Mouse (Mus musculus) thymus, adult 18-20 months (tissue): ENCODE data around the gene Pepd.

ENCODE experiments used
- DNase-seq, 2 experiments: peaks; one replicate each; pipeline ENCODE4 v3.0.0; 2022; ENCODE audit warnings: mixed read lengths in 2 of 2

Gene Pepd

DNA sequence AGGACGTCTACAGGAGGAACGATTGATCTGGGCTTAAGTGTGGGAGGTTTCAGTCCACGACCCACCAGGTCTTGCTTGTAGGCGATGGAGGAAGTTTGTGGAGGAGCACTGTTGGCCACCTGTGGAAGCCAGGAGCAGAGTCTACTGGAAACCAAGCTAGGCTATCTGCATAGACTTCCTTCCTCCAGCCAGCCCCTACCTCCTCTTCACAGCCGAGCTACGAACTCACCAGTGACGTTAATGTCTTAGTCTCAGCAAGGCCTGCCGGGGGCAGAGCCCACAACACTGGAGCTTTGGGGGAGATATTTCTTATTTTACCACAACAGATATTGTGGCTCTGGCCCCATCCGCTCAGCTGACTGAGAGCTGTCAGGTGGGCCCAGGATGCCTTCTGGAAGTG is 73.0 kb downstream of the Pepd start:
- DNase-seq, result no peak

DNA sequence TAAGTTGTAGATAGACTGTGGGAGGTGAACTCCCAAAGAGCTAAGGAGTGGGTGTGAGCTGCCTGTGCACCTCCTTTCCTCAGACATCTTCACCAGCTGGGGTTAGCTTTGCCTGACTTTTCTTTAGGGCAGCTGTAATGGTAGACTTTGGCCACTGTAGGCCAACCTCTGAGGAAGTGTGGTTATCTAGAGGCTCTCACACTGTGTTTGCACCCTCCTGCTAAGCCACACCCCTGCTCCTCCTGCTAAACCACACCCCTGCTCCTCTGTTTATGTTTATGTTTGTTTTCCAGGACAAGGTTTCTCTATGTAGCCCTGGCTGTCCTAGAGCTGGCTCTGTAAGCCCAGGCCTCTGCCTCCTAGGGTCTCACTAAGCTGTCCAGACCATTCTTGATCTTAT is 73.5 kb downstream of the Pepd start:
- no peak for DNase-seq

DNA sequence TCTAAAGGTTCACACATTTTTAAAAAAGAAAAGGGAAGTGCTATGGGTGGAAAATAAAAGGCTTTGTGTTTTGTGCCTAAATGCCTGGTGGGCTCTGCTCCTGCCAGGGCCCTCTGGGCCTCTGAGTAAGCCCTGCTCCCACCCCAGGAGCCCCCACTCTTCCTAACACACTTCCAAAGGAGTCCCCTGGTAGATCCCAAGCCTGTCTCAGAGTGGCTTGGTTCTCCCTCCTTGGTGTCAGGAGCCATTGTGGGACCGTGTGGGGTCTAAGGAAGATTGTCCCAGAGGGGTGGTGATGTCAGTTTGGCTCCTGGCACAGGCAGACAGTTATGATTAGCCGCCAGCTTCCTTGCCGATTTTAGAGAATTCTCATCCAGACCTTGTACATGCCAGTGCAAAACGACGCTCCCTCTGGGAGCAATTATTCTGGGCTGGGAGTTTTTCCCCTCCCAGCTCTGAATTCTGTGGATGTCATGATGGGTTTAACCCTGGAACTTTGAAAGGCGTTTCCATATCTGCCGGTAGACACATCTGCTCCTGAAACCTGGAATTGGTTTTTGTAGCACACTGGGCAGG is 74.5 kb downstream of the Pepd start:
- no peak for DNase-seq

DNA sequence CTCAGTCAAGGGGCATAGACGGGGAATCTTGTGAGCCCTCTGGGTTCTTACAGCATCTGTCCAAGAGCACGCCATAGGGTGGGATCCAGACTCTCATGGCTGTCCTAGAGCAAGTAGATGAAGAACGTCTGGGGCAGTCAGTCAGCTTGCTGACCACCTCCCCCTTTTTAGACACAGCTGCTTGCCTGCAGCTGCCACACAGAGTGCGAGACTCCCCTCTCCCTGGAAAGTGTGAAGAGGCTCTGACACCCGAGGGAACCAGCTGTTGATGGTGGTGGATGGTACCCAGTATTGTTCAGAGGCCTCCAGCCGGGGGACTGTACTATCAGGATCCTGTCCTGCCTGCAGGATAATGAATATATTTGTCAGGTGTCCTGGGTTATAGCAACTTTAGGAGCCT is 75.1 kb downstream of the Pepd start:
- DNase-seq, result no peak

DNA sequence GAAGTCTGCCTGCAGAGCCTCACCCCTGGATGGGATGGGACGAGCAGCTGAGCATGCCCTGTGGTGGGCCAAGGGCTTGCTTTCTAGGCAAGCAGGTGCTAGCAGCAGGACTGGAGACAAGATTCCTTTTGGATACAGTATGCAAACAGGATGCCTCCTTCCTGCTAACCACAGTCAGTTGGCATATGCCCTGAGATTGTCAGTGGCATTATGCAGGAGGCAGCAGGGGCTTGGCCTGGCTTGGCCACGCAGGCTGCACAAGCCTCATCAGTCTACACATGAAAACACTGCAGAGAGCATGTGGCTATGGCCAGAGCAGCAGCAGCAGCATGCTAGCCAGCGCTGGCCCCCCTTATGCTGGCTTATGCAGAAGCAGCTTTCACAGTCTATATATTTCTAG is 76.3 kb downstream of the Pepd start:
- DNase-seq, result no peak

DNA sequence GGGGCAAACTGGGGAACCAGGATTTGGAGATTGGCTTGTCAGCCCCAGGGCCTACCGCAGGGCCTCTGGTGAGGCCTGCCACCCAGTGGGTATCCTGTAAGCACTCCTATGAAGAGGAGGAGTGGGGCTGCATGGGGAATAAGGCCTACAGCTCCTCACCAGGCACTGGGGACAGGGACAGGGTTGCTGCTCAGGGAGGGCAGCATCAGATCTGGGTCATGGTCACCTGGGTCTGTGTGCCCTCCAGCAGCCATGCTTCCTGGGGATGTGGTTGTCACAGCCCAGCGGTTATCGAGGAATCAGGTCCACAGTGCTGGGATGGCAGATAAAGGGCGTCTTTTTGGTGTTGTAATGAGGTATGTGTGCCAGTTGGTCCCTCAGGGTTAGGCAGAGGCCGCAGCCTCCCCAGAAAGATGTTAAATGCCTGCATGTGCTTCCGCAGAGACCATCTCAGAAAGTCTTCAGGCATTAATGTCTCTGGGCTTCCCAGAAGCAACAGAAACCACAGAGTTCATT is 79.6 kb downstream of the Pepd start:
- no peak for DNase-seq

DNA sequence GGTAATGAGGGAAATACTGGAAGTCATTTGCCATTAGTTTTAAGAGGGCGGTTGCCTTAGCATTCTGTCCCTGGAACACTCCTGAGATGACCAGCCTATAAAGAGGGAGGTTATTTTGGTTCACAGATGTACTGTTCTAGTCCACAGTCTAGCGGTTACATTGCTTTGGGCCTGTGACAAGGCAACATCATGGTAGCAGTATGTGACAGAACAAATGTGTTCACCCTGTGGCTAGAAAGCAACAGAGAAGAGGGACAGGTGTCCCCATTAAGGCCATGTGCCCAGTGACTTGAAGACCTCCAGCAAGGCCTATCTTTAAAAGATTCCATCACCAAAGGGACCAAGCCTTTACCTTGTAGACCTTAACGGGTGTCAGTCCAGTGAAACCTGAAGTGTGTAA is 80.6 kb downstream of the Pepd start:
- DNase-seq, result no peak

DNA sequence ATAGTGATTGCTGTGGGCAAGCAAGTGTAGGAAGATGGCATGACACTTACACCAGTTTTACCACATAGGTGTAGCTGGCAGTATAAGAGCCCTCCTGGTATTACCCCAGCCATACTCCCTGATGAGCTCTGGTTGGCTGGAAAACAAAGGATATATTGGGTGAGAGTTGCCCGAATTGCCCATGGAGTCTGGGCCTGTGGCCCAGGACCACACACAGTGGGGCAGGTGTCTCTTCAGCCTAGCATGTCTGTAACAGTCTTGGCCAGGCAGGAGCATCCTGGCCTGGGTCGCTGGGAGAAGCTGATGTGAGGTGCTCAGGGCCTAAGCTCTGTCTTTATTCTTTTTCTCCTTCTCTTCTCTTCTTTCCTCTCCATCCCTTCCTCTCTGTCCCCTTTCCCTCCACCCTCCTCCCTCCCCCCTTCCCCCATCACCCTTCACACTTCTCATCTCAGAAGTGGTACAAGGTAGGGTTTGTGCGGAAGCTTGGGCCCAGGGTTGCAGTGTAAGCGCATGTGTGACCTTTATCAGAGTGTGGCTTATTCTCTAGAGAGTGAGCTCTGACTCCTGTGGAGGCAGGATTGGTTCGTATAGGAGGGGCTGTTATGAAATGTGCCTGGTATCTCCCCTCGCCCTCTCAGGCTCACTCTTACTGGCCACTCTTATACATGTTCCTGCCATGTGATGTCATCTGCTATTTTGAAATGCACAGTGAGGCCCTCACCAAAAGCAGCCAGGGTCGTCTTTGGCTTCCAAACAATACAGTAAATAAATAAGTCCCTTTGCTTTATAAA is 83.9 kb downstream of the Pepd start:
- no peak for DNase-seq

DNA sequence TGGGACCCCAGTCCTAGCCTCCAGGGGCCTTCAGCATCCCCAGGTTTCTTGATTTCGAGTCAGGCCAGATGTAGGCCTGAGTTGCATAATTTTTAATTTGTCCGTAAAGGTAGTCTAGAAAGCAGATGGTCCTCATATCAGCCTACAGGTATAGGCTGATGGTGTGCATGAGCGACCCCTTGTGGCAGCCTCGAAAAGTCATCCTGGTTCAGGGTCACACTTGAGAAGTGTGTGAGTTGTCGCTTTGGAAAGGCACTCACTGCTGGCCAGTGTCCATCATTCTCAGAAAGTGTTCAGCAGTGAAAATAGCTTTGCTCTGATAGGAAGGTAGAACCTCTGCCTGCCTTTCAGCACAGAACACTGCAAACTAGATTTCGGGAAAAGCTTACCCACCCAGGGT is 88.7 kb downstream of the Pepd start:
- DNase-seq, result no peak

DNA sequence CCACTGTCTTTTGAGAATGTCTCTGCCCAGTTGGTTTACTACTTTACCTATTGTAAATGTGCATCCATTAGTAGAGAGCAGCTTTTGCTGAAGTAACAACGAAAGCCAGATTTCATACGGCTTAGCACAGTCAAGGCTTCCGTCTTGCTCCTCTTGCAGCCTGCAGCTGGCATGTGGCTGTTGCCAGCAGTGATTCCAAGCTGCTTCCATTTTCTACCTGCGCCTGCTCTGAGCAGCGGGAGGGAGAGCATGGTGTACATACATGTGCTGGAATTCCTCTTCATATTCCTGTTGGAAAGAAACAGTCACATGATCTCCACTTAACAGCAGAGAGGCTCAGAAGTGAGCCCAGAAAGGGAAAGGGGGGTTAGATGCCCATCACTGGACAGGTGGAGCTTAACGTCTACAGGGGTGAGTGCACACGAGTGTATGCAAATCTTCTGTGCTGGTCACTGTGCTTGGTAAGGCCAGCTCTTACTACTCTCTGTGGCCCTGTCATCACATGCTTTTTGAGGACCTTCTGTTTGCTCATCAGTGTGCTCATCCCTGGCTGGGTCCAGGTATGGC is 91.1 kb downstream of the Pepd start:
- DNase-seq, result no peak

DNA sequence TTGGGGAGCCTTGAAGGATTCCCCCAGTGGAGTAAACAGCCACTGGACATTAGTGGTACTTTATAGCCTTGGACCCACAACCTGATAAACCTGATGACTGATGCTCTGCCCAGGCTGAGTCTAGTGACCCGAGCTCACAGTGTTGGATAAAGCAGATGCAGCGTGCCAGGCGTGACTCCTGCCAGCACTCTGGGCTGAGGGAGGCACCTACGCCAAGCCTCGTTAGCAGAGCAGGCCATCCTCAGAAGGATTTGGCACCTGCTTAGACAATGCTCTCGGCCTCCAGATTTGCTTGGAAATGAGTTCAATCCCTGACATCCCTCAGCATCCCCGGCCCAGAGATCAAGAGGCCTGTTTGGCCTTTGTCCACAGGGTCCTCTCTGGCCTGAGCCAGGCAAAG is 94.5 kb downstream of the Pepd start:
- no peak for DNase-seq

DNA sequence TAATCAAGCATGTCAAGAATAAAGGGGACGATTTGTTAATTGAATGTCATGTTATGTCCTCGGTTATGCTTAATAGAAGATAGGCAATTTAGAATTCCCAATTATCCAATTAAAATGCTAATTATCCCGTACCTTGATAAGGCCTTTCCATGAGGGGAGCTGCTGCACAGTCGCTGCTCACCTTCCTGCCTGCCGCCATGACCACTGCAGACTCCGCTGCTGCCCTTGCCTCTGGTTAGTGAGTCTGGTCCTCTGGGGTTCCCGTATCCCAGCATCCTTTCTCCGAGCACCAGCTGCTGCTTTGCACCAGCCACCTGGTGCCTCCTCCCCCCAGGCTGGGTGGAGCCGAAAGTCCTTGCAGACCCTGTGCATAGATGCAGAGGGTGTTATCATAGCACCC is 101.0 kb downstream of the Pepd start:
- no peak for DNase-seq

DNA sequence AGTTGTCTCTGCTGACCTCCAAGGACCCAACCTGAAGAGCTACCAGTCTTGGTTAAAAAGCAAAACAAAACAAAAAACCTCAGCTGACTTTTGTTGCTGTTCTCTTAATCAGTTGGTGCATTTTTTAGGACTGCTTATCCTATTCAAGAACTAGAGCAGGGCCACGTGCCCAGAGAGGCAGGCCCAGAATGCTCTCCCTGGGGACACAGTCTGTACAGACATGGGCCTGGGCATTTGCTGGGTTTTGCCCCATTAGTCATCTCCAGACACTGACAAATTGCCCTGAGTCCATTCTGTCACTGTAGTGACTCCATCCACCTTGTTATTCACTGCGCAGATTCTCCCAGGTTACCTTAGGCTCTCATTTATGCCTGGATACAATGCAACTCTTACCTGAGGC is 103.1 kb downstream of the Pepd start:
- DNase-seq, result no peak

DNA sequence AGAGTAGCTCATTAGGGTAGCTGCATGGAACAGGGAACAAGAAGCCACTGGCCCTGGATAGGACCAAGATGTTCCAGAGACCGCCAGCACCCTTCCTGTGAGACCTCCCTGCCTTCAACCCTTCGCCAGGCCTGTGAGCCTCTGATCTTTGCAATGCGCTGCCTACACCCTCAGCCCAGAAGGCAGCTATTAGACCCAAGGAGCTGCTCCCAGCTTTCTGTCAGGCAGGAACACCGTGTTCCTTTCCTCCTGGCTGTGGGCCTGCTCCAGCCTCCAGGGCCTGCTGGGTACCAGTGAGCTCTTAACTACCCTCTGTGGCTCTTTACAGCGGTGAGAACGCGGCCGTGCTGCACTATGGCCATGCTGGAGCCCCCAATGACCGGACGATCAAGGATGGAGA is 109.2 kb downstream of the Pepd start:
- no peak for DNase-seq

DNA sequence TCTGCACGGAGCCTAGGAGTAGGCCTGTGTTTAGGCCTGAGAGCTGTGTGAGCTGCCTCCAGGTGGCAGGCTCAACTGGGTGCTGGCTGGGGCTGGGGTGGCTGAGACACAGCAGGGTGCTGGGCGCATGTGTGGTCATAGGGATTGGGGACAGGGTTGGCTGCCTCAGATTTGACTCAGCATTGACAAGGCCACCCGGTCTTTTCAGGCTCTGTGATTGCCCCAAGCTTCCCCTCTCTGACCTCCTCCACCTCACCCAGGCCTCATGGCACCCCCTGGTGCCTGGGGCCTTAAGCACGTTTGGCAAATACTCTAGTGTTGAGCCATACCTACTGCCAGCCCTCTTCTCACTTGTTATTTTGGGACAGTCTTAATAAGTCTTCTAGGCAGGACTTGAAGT is 111.1 kb downstream of the Pepd start:
- no peak for DNase-seq

DNA sequence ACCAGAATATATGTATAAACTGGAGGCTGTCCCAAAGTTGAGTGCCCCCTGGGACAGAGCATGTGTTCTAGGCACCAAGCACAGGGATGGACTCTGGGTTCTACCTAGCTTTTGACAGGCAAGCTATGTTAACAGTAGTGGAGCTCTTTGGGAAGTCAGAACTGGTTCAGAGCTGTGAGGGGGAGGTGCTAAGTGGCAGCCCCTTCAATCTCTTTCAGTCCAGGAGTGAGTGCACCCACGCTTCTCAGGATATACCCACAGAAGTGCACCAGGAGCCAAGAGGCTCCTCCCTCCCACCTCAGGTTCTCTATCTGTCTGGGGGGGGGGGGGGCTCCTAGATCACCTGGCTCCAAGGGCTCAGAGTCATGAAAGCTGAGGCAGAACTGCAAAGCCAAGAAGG is 112.2 kb downstream of the Pepd start:
- DNase-seq, result no peak

DNA sequence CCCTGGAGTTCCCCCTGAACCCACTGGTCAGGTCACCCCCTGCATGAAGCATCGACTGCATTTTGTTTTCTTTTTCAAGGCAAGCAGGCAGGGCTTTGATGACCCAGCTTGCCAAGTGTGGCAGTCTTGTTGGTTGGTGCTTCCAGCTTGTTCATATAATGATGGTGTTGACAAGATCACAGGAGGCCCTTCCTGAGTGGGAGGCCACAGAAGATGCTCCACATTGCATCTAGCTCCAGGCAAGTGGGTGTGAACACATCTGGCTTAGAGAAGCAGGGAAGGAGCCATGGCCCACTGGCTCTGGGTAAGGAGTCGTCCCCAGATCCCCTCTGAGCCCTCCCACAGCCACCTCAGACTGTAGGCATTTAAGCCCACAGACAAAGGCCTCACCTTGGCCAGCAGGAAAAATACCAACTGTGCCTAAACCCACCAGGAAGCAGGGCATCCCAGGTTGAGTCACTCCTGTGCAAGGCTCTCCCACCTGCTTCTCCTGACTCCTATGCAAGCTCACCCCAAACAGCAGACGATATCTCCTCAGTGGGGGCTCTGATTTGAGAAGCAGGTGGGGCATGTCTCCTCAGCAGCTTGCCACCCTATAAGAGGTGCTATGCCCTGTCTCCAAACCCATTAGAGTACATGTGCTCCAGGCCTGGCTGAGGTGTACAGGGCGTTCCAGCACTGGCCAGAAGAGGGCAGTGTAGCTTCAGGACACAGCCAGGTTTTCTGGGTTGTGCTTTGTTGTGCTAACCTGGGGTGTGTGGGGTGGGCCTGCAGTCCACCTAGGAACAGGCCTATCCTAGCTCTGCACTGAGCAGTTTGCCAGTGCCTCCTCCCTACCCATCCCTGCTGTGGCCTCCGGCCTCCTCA is 113.5 kb downstream of the Pepd start:
- peak; percentile 31 to 36 for DNase-seq

DNA sequence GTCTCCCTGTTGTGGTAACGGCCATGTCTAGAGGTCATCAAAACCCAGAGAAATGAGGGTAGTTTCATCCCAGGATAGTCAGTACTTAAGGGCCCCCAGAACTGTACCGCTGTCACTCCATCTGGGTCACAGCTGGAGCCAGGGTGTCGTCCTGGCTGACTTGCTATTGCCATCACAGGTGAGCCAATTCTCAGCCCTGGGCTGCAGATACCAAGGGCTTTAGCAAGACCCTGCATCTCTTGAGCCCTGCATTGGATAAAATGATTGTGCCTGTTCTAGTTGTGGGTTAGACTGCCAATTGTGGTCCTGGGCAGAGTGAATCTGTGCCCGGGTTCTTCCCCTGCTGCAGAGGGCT is 114.1 kb downstream of the Pepd start:
- no peak for DNase-seq

DNA sequence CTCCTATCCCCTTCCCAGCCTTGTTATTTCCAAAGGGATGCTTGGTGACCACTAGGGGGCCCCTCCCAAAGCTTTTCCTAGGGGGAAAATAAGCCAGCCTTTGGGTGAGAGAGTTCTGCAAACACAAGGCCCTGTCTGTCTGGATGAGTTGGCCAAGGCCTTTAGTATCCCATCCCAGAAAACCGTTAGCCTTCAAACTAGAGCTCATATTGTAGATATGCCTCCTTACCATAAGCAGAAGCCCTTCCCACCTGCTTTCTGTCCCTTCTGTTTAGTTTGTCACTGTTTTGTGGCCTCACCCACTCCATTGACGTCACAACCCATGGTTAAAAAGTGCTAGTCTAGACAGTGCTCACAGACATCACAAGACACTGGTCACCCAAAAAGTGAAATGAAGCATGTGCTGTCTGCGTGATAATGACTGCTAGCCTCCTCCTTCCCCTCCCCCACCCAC is 114.7 kb downstream of the Pepd start:
- DNase-seq, result no peak

DNA sequence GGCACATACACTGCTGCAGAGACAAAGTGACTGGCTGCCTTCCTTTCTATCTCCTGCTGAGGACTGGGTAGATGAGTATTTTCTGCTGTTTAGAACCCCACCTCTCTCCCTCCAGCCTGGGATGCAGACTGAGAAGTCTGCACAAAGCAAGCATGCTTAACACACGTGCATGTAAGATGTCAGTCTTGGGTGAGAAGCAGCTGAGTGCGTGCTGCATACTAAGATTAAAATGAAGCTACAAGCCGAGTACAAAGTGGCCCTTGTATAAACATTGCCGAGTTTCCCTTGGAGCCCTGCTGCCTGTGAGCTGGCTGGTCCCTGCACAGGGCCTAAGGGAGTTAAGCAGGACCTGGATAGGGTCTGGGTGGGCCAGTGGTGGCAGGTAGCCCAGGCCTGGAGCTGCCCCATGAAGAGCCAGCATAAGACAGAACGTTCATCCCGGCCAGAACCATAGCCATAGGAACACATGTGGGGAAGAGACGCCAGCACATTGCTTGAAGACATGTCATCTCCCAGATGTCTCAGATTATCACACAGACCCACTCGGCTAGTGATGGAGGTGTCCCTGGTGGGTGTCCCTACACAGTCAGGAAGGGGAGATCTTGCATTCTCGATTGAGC is 115.7 kb downstream of the Pepd start:
- DNase-seq, result no peak

DNA sequence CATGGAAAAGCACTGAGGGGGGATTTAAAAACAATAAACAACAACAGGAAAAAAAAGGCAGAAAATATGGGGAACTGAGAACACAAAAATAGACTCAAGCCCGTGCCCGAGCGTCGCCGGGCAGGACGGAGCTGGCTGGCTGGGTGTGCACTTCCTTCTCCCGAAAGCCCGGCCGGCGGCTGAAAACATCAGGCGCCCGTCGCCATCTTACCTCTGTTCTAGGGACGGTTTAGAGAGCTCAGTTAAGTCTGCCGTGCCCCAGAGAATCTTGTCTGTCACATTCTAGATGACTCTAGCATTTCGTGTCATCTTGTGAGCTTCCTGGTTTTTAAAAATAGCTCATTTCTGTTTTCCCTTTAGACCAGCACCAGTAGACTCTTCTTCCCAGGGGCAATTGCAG is 116.4 kb downstream of the Pepd start:
- DNase-seq, result no peak

DNA sequence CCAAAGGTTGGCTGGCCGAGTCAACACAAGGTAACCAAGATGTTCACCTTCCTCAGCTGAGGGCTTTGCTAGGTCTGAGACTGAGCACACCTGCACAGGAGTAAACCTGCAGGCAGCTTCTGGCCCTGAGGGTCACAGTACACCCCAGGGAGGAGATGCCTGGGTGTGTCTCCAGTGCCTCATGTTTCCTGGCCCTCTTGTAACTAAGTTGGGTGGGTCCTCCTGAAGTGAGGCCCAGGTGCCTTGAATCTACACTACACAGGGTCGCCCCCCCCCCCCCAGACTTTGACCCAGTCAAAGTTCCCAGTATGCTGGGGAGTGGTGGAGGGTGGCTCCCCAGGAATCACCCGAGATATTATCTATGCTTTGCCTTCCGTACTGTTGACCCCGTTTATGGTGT is 117.0 kb downstream of the Pepd start:
- no peak for DNase-seq

DNA sequence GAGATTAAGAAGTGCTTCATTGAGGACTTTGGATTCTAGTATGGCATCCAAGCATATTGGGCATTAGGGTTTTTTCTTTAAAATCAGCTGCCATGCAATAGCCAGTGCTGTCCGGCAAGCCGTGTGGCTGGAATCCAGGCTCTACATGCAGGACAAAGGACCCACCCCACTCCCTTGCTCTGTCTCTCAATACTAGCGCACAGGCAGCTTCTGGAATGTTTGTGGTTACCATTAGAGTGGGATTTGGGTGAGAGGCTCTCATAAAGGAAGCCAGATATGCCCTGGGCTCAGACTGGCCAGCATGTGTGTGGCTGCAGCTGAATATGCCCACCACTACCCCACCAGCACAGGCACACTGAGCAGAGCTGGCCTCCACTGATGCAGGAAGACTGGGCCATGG is 117.5 kb downstream of the Pepd start:
- DNase-seq, result no peak
